Mouse (Mus musculus) hindbrain, postnatal 0 days (tissue): Measurements from ENCODE around the gene Crxos. TPM values are rescaled to one million over a fixed set of nuclear protein-coding genes. Genes with fewer than 3 reads are reported as not detected.
A peak's percentile ranks its signal among the peaks of the same experiment; 100 is the strongest.
"Not testable (repeated sequence)": the region's sequence is repeated elsewhere in the genome, so short reads cannot be mapped to it uniquely, and the experiment has no call there.

Source experiments
- ATAC-seq: fragments of 200-750 bp; cut with Nextera tagmentation; 2 replicates; pipeline ENCODE4 v1.8.0; 2017; ENCODE audit warnings: mild to moderate bottlenecking, moderate TSS enrichment, moderate library complexity
- DNase-seq: peaks from one replicate; pipeline ENCODE4 v3.0.0-alpha.2; 2015; ENCODE audit warnings: low spot score
- H3K27ac ChIP-seq: fragments of 300-500 bp; sonication (generic); 2 replicates; pipeline ENCODE4 v1.5.1; 2014; ENCODE audit warnings: mild to moderate bottlenecking
- H3K27me3 ChIP-seq: fragments of 300-500 bp; sonication (generic); 2 replicates; pipeline ENCODE4 v1.6.1; 2014; ENCODE audit warnings: low read length, mixed read lengths; ENCODE audit not compliant: insufficient read depth
- H3K36me3 ChIP-seq: fragments of 300-500 bp; sonication (generic); 2 replicates; pipeline ENCODE4 v1.6.1; 2014; ENCODE audit warnings: low read length, mixed read lengths; ENCODE audit not compliant: insufficient read depth
- H3K4me1 ChIP-seq: fragments of 300-500 bp; sonication (generic); 2 replicates; pipeline ENCODE4 v1.6.1; 2014; ENCODE audit warnings: antibody characterized with exemption, low read length, mixed read lengths; ENCODE audit not compliant: insufficient read depth
- H3K4me2 ChIP-seq: fragments of 300-500 bp; sonication (generic); 2 replicates; pipeline ENCODE4 v1.6.1; 2014; ENCODE audit warnings: low read depth, mild to moderate bottlenecking, low read length, moderate library complexity, mixed read lengths
- H3K4me3 ChIP-seq: fragments of 300-500 bp; sonication (generic); 2 replicates; pipeline ENCODE4 v1.5.1; 2014; ENCODE audit warnings: low read length
- H3K9ac ChIP-seq: fragments of 300-500 bp; sonication (generic); replicated peaks from 2 replicates; pipeline ENCODE4 v1.6.1; 2014; ENCODE audit warnings: mild to moderate bottlenecking, low read length, moderate library complexity, mixed read lengths
- H3K9me3 ChIP-seq: fragments of 300-500 bp; sonication (generic); 2 replicates; pipeline ENCODE4 v1.6.1; 2016; ENCODE audit warnings: low read length, mixed read lengths
- CTCF ChIP-seq: IDR thresholded peaks from 2 replicates; pipeline ENCODE4 v1.5.1; 2016; ENCODE audit warnings: antibody characterized with exemption, control low read depth, low read depth
- WGBS: fragments of 180-500 bp; shearing (Covaris S2); extraction: QIAGEN DNeasy Blood & Tissue Kit; methylation state at CpG from one replicate; pipeline ENCODE4 v1.1.7; 2014; 5-methylcytosine and 5-hydroxymethylcytosine counted together
- polyA plus RNA-seq: library from polyadenylated mRNA; unstranded; fragments of >200 nt; fragmentation: Nextera tagmentation; extraction: Ambion mirVana; gene quantifications from 2 replicates; pipeline ENCODE4 v1.2.1, GENCODE M21; 2015
- total RNA-seq: library from RNA; depleted of rRNA; stranded (reverse); fragments of >200 nt; gene quantifications from 2 replicates; pipeline ENCODE4 v1.2.3, GENCODE M21; 2014

Crxos gene
- total and polyA plus RNA-seq, 2 experiments from 2014 or later = 0.15 TPM; not detected in 1

GRCm38 (mm10) chr7:15912183-15912582 is 29.8 kb downstream of the Crxos start:
- Histone ChIP-seq H3K4me3 (no peak overlapping the region), H3K9ac (no peak overlapping the region), H3K4me2 (no peak overlapping the region), H3K36me3 (peaks cover 2% of the 10 kb centered on the region; the same call in 1 of the 2 replicates), H3K9me3 (no peaks in the 10 kb centered on the region), H3K27ac (no peak overlapping the region), H3K4me1 (no peaks in the 10 kb centered on the region), H3K27me3 (no peaks in the 10 kb centered on the region)
- ATAC-seq (peak; percentile 73), DNase-seq (peak; percentile 90)
- TF ChIP-seq CTCF = peak; percentile 85
- 2% methylated on average over 4 of the region's 4 CpGs for WGBS

GRCm38 (mm10) chr7:15914252-15914651 is 31.8 kb downstream of the Crxos start:
- H3K27ac ChIP-seq = no peak overlapping the region
- H3K4me1 ChIP-seq = no peaks in the 10 kb centered on the region
- H3K9me3 ChIP-seq = no peaks in the 10 kb centered on the region
- TF ChIP-seq CTCF = peak; percentile 72
- no peaks in the 10 kb centered on the region for H3K27me3 ChIP-seq
- DNase-seq (peak; percentile 35), ATAC-seq (no peak)
- no peak overlapping the region for H3K9ac ChIP-seq
- no peak overlapping the region for H3K4me2 ChIP-seq
- peaks cover 6% of the 10 kb centered on the region; the same call in 1 of the 2 replicates for H3K36me3 ChIP-seq
- 43% methylated on average over 2 of the region's 2 CpGs for WGBS
- no peak overlapping the region for H3K4me3 ChIP-seq

GRCm38 (mm10) chr7:15914751-15915150 is 32.3 kb downstream of the Crxos start:
- H3K36me3 ChIP-seq = peaks cover 8% of the 10 kb centered on the region; the same call in 1 of the 2 replicates
- ATAC-seq (no peak), DNase-seq (no peak)
- no peaks in the 10 kb centered on the region for H3K4me1 ChIP-seq
- 89% methylated on average over 2 of the region's 2 CpGs for WGBS
- no peak overlapping the region for H3K4me3 ChIP-seq
- no peak overlapping the region for H3K4me2 ChIP-seq
- no peaks in the 10 kb centered on the region for H3K27me3 ChIP-seq
- H3K9ac ChIP-seq = no peak overlapping the region
- no peak overlapping the region for H3K27ac ChIP-seq
- no peak for TF ChIP-seq CTCF
- no peaks in the 10 kb centered on the region for H3K9me3 ChIP-seq

GRCm38 (mm10) chr7:15915695-15916094 is 33.3 kb downstream of the Crxos start:
- ATAC-seq, H3K4me2 ChIP-seq, H3K4me1 ChIP-seq, H3K4me3 ChIP-seq, H3K27ac ChIP-seq, H3K9ac ChIP-seq, DNase-seq, H3K27me3 ChIP-seq, H3K9me3 ChIP-seq: not testable (repeated sequence)
- H3K36me3 ChIP-seq = peaks cover 10% of the 10 kb centered on the region; the same call in 1 of the 2 replicates
- 95% methylated on average over 4 of the region's 4 CpGs for WGBS

- no peaks in the 10 kb centered on the region for H3K27me3 ChIP-seq
Measured at GRCm38 (mm10) chr7:15916134-15916723, 33.8 kb downstream of the Crxos start.

GRCm38 (mm10) chr7:15916996-15917395 is 34.6 kb downstream of the Crxos start:
- Histone ChIP-seq H3K36me3 (peaks cover 10% of the 10 kb centered on the region; the same call in 1 of the 2 replicates), H3K27me3 (no peaks in the 10 kb centered on the region), H3K9ac (no peak overlapping the region), H3K4me1 (peaks cover 14% of the 10 kb centered on the region), H3K4me2 (no peak overlapping the region), H3K4me3 (no peak overlapping the region), H3K27ac (no peak overlapping the region), H3K9me3 (no peaks in the 10 kb centered on the region)
- WGBS = 84% methylated on average over 4 of the region's 4 CpGs
- TF ChIP-seq CTCF = no peak
- DNase-seq (no peak), ATAC-seq (no peak)

More at GRCm38 (mm10) chr7:15916134-15916723, 33.8 kb downstream of the Crxos start:
- ATAC-seq (no peak), DNase-seq (no peak)
- H3K36me3 ChIP-seq = peaks cover 10% of the 10 kb centered on the region; the same call in 1 of the 2 replicates
- peaks cover 13% of the 10 kb centered on the region for H3K4me1 ChIP-seq
- H3K9me3 ChIP-seq = no peaks in the 10 kb centered on the region
- H3K4me3 ChIP-seq = no peak overlapping the region
- 84% methylated on average over 3 of the region's 3 CpGs for WGBS
- no peak overlapping the region for H3K4me2 ChIP-seq
- no peak overlapping the region for H3K9ac ChIP-seq
- TF ChIP-seq CTCF = no peak
- no peak overlapping the region for H3K27ac ChIP-seq

GRCm38 (mm10) chr7:15918371-15918770 is 36.0 kb downstream of the Crxos start:
- H3K36me3 ChIP-seq = peaks cover 10% of the 10 kb centered on the region; the same call in 1 of the 2 replicates
- ATAC-seq = no peak
- H3K27me3 ChIP-seq = no peaks in the 10 kb centered on the region
- peaks cover 14% of the 10 kb centered on the region for H3K4me1 ChIP-seq
- no peak overlapping the region for H3K4me3 ChIP-seq
- no peak overlapping the region for H3K4me2 ChIP-seq
- no peak overlapping the region for H3K9ac ChIP-seq
- no peak for TF ChIP-seq CTCF
- DNase-seq = no peak
- H3K9me3 ChIP-seq = no peaks in the 10 kb centered on the region
- no peak overlapping the region for H3K27ac ChIP-seq
